Mouse (Mus musculus): ENCODE data around the gene Stx11.

DNA sequence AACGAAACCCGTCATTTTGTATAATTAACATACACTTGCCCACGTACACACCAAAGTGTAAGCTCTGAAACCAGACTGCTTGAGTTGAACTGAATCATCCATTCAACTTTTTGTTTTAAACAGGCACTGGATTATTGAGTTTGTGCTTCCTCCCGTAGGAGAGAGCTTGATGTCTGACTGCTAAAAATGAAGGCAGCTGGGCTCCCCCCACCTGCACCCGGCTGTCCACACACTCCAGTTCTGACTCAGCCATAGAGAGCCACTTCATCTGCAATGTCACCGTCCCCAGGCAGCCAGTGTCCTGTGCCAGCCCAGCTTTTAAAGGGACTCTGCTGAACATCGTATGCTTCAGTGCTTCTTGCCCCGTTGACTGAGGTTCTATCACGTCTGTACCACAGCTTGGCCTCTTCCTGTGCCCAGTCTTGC lies 13.7 kb upstream of the Stx11 start:
- no peak for TF ChIP-seq CTCF (conservative IDR thresholded peaks at IDR 0.05; ENCODE audit: insufficient read depth, insufficient read length, low read depth, low read length)
- TF ChIP-seq POLR2A (IDR thresholded peaks at IDR 0.05; ENCODE audit: low read depth, low read length), result no peak
